Mouse (Mus musculus): ENCODE results near the gene Sorcs2.

The Sorcs2 gene

DNA sequence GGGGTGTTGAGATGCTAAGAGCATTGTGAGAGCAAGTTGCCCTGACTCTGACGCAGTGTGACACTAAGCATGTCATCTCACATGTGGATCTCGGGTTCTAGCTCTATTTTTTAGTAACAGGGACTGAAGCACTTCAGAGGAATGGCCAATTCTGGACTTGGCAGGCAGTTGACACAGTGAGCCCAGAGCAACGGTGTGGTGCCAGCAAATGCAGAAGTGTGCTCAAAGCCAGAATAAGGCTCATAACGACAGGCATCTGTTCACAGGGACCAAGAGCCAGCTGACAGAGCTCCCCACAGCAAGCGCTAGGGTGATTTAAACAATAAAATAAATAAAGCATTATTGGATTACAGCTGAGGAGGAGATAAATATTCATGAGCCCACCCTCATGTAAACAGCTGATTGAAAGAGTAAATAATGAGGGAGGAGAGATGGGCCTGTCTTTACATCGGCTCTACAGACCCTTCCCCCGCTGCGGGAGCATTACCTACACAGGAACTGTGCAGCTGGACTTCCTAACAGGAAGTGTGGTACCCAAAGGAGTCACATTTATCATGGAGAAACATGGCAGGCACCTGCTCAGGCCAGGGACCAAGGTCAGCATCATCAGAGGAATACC is 267.4 kb downstream of the Sorcs2 start:
- no peak for DNase-seq (ENCODE audit: low spot score in 2 of 2)

DNA sequence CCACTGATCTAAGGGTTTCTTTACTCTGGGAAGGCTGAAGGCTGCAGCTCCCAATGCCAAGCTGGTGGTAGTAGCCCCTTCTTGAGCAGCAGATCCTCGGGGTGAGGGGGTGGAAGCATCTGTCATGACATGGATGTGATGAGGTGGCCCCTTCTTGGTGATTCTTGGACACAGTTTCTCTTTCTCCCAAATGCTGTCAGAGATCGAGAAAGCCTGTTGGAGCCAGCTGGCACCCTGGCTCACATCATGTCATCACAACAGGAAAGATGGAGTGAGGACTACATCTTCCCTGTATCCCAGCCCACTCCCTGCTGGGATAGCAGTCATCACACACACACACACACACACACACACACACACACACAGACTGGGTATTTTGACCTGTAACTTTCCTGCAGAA is 268.3 kb downstream of the Sorcs2 start:
- no peak for DNase-seq (ENCODE audit: low spot score in 2 of 2)

DNA sequence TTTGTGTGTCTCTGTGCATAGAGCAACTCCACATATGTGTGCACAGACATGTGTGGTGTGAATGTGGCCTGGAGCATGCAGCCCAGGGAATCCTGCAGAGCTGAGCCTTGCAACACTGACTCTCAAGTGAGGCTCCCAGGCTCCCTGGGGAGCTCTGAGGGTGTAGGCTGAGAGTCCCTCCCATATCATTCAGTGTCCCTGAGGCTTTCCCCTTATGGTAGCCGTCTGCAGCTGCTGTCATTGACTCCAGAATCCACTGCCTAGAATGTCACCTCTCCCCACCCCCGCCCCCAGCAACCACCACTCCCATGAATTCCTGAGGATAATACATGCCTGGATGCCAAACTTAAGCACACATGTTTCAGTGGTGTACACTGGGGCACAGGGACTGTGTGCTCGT is 269.4 kb downstream of the Sorcs2 start:
- DNase-seq (ENCODE audit: low spot score in 2 of 2): no peak

DNA sequence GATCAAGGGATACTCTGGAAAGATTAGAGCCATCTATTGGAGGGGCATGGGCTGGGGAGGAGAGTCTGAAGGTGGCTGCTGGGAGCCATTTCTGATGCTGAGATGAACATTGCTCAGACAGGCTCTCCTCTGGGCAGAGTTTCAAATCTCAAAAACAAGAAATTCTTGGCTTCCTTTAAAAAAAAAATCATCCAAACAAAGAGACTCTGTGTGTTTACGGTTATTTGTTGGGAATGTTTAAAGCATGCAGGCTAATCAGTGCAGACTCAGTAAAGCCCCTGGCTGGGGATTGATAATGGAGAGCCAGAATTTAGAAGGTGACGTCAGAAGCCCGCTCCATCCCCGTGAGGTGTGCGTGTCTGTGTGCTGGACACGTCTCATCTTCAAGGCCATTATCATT is 272.9 kb downstream of the Sorcs2 start:
- no peak for DNase-seq (ENCODE audit: low spot score in 2 of 2)

DNA sequence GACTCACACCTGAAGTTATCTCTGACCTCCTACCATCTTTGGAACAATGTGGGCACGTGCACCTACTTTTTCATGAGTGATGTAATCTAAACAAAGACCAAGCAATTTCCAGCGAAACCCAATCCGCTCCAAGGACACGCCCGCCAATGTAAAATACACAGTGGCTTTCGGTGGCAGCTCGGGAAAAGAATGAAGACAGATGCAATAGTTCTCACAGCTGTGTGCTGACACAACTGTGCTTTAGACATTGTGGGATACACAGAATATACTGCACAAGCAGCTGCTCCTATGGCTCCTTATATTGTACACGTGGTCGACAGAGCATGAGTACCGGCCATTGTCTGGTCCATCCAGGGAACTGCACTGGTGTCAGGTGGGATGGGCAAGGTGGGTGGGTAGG is 275.0 kb downstream of the Sorcs2 start:
- no peak for DNase-seq (ENCODE audit: low spot score in 2 of 2)

DNA sequence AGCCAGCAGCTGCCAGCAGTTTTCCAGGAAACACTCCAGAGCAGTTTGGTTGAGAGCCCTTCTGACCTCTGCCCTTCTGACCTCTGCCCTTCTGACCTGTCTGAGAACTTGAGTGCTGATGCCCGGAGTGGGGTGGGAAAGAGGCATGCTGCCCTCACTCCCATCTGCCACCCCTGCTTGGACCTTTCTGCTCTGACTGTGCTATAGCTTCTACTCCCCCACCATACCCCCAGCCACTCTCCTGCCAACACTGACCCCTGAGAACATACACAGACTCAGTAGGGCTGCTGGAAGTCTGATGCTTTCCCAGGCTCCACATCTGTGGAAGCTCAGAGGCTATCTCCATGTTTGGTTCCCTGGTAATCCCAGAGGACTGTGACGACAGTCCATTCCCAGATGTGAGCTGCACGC is 277.0 kb downstream of the Sorcs2 start:
- no peak for DNase-seq (ENCODE audit: low spot score in 2 of 2)

DNA sequence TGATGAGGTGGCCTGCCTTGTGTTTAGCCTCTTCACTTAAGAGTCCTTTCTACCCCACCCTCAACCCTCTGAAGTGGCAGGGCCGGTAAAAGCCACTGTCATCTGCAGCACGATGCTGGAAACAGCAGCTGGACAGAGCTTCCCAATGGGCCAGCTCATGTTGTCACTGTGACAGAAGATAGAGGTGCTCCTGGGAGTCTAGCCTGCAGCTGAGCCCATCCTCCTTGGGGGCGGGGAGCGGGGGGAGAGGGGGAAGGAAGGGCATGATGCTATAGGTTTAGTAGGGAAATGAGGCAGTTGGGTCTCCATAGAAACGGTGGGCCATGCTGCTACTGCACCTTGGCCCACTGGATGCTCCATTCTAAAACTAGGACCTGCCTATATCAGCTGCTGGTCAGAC is 279.9 kb downstream of the Sorcs2 start:
- DNase-seq (ENCODE audit: low spot score in 2 of 2): no peak

DNA sequence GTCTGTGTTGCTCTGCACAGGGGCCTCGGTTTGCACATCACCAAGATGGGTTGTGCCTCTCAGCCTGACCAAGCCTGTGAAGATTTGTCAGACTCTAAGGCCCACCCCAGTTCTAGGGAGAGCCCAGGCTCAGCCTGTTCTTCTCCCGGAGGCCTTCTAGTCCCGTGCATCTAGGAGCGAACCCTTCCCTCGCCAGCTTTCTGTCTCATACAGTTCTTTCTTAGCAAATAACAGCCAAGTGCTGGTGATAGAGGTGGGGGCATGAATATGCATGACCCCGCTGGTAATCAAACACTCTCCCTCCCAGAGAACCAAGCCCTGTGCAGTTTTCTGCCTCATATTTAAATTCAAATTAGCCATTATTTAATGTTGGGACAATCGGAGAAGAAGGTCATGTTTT is 282.4 kb downstream of the Sorcs2 start:
- no peak for DNase-seq (ENCODE audit: low spot score in 2 of 2)

DNA sequence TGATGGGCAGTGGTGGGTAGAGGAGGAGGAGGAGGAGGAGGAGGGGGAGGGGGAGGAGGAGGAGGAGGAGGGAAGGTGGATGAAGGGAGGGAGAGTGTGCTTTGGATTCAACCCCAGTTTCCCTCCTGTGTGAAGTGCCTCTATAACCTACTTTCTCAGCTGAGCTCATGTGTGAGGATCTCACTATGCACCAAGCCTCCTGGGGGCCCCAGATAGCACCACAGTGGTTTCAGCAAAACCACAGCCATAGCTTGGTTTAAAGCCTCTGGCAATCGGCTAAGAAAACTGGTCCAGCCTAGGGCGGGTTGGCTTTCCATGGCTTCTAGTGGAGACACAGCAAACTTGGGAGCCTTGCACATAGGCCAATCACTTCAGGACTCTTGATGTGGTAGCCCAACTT is 284.2 kb downstream of the Sorcs2 start:
- DNase-seq (ENCODE audit: low spot score in 2 of 2): no peak

DNA sequence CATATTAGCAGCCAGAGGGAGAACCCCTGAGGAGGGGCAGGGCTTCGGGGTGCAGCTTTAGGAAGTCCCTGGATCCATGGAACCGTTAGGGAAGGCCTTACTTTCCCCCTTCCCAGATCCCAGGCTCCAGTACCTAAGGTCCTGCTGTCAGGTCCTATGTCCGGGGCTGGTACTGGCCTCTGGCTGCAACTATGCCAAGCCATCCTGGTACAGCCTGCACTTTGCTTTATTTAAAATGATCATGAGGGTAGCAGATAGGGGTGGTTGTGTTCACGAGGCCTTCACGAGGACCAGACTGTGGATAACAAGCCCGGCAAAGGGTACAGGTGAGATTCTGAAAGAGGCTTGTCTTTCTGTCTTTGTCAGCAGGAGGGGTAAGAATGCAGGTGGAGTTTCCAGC is 285.2 kb downstream of the Sorcs2 start:
- no peak for DNase-seq (ENCODE audit: low spot score in 2 of 2)

DNA sequence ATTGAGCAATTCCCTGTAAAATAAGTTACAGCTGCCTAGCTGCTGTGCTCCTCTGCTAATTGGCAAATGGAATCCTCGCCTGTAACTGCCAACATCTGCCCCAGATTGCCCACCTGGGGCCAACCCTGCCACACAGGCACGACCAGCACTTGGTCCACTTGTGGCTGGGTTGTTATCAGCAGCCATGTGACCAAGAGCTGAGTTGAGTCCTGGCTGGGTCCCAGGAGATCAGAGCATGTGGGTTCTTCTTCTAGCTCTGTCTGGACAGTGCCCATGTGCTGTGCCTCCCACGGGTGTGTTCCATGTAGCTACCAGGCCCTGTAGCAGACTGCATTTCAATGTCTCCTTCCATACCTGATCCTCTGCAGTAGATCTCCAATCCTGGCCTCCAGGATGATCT is 286.4 kb downstream of the Sorcs2 start:
- DNase-seq (ENCODE audit: low spot score in 2 of 2): no peak

DNA sequence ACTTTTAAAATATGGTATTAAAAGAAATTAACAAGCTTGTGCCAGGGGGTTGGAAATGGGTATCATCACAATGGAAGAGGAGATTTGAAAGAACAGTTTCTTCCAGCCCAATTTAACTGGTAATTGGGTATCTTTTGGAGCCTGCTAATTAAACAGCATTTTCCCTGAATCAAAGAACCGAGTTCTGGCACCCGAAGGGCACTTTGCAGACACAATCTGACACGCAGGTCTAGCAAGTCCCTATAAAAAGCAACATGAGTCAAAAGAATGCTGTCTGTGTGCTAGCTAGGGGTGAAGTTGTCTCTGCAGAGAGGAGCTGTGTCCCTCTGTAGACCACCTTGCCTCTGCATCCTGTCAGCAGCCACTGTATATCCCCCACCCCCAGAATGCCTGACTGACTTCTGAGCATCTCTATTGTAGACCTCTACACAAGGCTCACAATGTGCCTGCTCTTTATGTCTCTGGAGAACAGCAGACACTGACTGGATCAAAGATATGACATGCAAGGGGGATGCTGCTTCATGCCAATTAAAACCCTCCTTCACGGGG is 289.5 kb downstream of the Sorcs2 start:
- DNase-seq (ENCODE audit: low spot score in 2 of 2): no peak

DNA sequence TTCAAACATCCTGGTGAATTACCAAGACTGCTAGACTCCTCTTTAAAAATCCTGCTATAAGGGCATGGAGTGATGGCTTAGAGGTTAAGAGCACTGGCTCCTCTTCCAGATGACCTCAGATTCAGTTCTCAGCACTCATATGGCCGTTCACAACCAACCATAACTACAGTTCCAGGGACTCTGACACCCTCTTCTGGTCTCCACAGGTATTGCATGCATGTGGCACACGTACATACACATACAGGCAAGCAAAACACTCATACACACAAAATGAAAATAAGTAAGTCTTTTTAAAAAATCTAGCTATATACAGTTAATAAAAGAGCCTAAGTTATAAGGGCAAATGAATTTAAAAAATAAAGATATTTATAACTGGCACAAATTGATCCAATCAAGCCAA is 294.5 kb downstream of the Sorcs2 start:
- DNase-seq (ENCODE audit: low spot score in 2 of 2): no peak

DNA sequence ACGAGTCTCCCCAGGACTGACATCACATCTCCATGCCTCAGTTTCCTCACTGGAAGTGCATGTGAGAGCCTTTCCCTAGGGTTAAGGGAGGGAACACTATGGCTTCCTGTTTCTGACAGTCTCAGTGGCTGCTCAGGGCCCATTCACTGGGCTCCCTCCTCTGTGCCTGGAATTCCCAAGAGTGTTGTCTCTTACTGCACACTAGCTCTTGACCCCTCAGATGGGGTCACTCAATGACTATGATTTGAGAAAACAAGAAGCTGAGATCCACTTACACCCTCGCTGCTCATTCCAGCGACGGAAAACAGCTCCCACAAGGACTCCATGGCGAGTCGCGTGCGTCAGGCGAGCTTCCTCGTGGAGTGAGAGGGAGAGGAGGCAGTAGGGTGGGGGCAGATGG is 296.8 kb downstream of the Sorcs2 start:
- no peak for DNase-seq (ENCODE audit: low spot score in 2 of 2)

DNA sequence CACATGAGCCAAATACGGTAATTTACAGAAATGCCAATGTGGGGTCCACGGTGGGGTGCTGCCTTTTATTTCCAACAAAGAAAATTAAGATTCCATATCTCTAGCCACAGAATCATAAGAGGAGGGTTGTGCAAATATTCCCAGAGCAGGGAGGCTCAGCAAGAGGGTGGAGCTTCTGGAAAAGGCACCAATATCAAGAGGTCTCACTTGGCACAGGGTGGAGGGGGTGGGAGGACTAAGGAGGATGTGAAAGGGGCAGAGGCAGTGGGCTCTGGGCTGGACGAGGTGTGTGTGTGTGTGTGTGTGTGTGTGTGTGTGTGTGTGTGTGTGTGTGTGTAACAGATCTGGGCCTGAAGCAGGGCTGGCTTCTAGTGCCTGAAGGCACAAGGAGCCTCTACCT is 297.5 kb downstream of the Sorcs2 start:
- DNase-seq (ENCODE audit: low spot score in 2 of 2): no peak

DNA sequence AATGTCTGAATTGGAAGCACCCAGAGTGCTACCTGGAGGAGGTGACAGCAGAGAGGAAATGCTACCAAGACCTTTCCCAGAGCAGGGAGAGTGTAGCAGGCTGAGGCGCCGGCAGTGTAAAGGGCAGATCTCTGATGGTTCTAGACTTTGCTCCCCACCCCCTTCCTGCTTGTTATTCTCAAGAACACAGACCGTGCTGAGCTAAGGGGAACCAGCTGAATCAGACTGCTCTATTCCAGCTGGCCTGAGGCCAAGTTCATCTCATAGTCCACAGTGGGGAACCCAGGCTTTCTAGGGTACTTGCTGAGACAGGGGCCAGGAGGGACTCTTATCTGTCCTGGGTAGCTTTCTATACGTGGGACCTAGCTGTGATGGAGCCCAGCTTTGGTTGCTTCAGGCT is 298.3 kb downstream of the Sorcs2 start:
- peak in 1 of 2 experiments; percentile 38 for DNase-seq (ENCODE audit: low spot score in 2 of 2)

DNA sequence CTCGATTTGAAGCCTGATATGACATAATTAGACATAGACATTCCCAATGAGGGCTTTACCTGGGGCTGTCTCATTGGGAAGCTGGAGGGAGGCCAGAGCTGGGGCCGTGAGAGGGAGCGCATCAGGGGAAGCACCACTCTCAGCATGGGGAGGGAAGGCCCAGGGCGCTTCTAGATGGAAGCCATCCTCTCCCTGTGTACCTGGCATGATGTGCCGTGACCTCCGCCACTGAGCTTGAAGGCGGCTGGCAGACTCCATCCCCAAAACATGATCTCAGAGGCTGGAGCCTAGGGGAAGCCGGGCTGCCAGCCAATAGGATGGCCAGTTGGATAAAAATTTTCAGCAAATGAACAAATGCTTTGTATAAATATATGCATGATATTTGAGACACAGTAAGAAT is 301.9 kb downstream of the Sorcs2 start:
- no peak for DNase-seq (ENCODE audit: low spot score in 2 of 2)

DNA sequence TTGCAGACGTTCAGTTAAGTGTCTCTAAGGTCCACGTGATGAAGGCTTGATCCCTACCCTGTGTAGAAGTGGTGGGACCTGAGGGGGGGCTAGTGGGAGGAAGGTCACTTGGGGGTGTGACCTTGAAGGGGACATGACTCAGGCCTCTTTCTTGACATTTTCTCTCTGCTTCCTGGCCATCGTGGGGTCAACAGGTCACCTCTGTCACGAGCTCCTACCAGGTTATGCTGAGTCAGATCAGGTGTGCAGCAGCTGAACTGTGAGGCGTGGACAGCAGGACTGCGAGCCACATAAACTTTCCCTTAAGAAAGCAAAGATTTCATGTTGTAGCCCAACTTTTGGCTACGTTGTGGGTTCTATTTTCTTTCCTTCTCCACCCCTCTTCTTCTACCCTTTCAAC is 307.9 kb downstream of the Sorcs2 start:
- DNase-seq (ENCODE audit: low spot score in 2 of 2): no peak

DNA sequence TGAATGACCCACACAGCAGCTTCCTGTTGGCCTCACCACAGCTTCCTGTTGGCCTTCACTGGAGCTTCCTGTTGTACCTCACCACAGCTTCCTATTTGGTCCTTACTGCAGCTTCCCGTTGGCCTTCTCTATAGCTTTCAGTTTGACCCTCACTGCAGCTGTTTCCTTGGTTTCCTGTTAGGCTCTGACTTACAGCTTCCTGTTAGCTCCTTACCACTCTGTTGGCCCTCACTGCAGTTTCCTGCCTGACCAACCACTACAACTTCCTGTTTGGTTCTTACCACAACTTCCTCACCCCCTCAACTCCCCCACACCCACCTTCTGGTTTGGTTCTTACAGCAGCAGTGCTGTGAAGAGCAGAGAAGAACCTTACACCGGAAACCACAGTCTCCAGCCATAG is 308.7 kb downstream of the Sorcs2 start:
- peak in 1 of 2 experiments; percentile 68 for DNase-seq (ENCODE audit: low spot score in 2 of 2)

DNA sequence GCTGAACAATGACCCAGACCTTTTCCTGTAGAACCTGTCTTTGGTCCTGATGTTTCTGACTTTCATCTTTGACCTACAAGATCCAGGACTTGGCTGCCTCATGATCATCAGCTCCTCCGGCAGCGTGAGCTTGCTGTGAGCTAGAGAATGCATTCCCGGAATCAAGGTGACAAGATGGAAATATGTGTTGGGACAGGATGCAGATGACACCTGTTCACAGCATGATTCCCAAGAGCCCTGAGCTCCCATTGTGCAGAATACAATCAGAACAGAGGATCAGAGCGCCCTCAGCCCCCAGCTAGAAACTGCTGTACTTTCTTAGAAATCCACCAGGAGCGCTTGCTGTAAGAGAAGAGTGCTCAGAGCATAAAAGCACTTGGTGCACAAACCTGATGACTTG is 311.0 kb downstream of the Sorcs2 start:
- no peak for DNase-seq (ENCODE audit: low spot score in 2 of 2)

DNA sequence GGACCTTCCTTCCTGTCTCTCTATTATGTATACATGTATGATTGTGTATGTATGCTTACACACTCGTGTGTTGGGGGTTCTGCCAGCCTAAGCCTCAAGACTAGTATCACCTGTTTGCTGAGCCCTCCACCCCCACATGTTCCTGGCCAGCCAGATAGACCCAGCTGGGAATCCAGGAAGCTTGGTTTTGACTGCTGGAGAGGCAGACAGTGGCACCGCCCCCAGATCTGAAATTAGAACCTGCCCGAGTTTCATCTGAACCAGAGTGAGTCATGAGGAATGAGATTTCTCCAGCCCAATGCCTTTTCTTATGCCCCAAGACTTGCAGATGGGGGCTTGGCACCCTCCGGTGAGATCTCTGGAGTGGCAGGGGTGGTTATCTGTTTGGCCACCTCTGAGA is 312.3 kb downstream of the Sorcs2 start:
- DNase-seq (ENCODE audit: low spot score in 2 of 2): no peak

DNA sequence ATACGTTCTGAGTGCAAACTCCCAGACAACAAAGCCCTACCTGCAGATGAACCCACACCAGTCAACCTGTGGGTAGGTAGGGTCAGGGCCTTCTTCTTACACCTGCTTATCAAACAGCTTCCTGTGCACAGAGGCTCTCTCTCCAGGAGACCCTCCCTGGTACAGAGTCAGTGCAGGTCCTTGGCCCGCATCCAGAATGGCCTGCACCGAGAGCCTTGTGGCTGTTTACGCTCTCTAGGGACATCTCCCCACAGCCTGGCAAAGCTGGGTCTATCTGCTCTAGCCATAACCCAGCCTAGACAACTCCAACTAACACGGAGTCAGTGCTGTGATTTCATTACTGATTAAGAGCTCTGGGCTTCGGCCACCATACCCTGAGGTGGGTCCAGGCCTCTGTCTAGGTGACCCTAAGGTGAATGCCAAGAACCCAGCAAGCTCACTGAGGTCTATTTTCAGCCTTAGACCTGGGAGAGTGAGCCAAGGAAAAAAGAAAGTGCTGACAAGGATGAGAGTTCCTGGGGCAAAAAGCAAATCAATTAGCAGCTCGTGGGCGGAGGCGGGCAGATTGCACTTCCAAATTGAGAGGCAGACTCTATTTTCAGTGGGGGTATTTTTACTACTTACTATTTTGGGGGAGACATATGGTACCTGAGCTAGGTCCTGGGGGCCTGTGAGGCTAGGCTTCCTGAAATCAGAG is 313.9 kb downstream of the Sorcs2 start:
- DNase-seq (ENCODE audit: low spot score in 2 of 2): no peak

DNA sequence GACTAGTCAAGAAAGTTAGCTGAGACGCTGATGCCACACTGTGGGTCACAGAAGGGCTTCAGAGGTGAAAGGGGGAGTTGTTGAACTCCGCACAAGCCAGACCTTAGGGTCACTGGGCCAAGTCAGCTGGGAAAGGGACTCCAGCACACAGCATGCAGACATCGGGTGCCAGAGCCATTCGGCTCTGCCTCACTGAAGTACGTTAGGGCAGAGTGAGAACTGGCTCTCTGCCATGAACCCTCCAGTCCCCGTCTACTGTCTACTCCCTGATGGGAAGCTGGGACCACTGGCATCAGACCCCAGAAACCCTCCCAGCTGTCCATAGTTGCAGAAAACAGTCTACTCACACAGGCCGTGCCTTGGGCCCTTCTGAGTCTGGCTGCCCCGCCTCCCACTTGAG is 316.9 kb downstream of the Sorcs2 start:
- DNase-seq (ENCODE audit: low spot score in 2 of 2): no peak
